Mouse (Mus musculus) hindbrain, embryonic 16.5 days (tissue): Measurements from ENCODE around the gene Ino80e. TPM values are rescaled to one million over a fixed set of nuclear protein-coding genes. Genes with fewer than 3 reads are reported as not detected.
A peak's percentile ranks its signal among the peaks of the same experiment; 100 is the strongest.

Experiments used
- ATAC-seq: fragments of 200-750 bp; cut with Nextera tagmentation; 2 replicates; pipeline ENCODE4 v1.8.0; 2017; ENCODE audit warnings: moderate TSS enrichment, moderate library complexity
- H3K27ac ChIP-seq: fragments of 300-500 bp; sonication (generic); 2 replicates; pipeline ENCODE4 v1.5.1; 2014; ENCODE audit warnings: low read depth, mild to moderate bottlenecking, control low read depth, low read length, moderate library complexity
- H3K27me3 ChIP-seq: fragments of 300-500 bp; sonication (generic); replicated peaks from 2 replicates; pipeline ENCODE4 v1.6.1; 2014; ENCODE audit warnings: low read length; ENCODE audit not compliant: control insufficient read depth, insufficient read depth
- H3K36me3 ChIP-seq: fragments of 300-500 bp; sonication (generic); 2 replicates; pipeline ENCODE4 v1.6.1; 2014; ENCODE audit warnings: mild to moderate bottlenecking, low read length, moderate library complexity, mixed read lengths; ENCODE audit not compliant: control insufficient read depth, insufficient read depth
- H3K4me1 ChIP-seq: fragments of 300-500 bp; sonication (generic); 2 replicates; pipeline ENCODE4 v1.6.1; 2014; ENCODE audit warnings: low read depth, low read length; ENCODE audit not compliant: control insufficient read depth, insufficient read depth
- H3K4me2 ChIP-seq: fragments of 300-500 bp; sonication (generic); 2 replicates; pipeline ENCODE4 v1.6.1; 2014; ENCODE audit warnings: mild to moderate bottlenecking, low read length, control low read depth, moderate library complexity
- H3K4me3 ChIP-seq: fragments of 300-500 bp; sonication (generic); 2 replicates; pipeline ENCODE4 v1.5.1; 2014; ENCODE audit warnings: mild to moderate bottlenecking, low read length, control low read depth, moderate library complexity
- H3K9ac ChIP-seq: fragments of 300-500 bp; sonication (generic); 2 replicates; pipeline ENCODE4 v1.6.1; 2014; ENCODE audit warnings: low read depth, mild to moderate bottlenecking, control low read depth, low read length, moderate library complexity
- H3K9me3 ChIP-seq: fragments of 300-500 bp; sonication (generic); 2 replicates; pipeline ENCODE4 v1.6.1; 2014; ENCODE audit warnings: mild to moderate bottlenecking, low read length, moderate library complexity; ENCODE audit not compliant: control insufficient read depth
- WGBS: fragments of 180-500 bp; shearing (Covaris S2); extraction: QIAGEN DNeasy Blood & Tissue Kit; methylation state at CpG from one replicate; pipeline ENCODE4 v1.1.7; 2014; 5-methylcytosine and 5-hydroxymethylcytosine counted together
- polyA plus RNA-seq: library from polyadenylated mRNA; unstranded; fragments of >200 nt; fragmentation: Nextera tagmentation; extraction: Ambion mirVana; gene quantifications from 2 replicates; pipeline ENCODE4 v1.2.1, GENCODE M21; 2015

The Ino80e gene
- polyA plus RNA-seq, 1 experiment from 2014 or later: 88.3 TPM

GRCm38 (mm10) chr7:126808703-126809455, 53.3 kb downstream of the Ino80e start:
- Histone ChIP-seq H3K4me1 (peaks cover 13% of the 10 kb centered on the region), H3K36me3 (no peaks in the 10 kb centered on the region), H3K4me3 (peak overlapping the region; percentile 63), H3K27ac (peak overlapping the region; percentile 69), H3K4me2 (peak overlapping the region; percentile 61), H3K27me3 (no peaks in the 10 kb centered on the region), H3K9me3 (no peaks in the 10 kb centered on the region), H3K9ac (peak overlapping the region; percentile 78)
- under 1% methylated on average over 41 of the region's 43 CpGs for WGBS
- peak; percentile 95 for ATAC-seq

- no peak overlapping the region for H3K27ac ChIP-seq
- no peak overlapping the region for H3K9ac ChIP-seq
- H3K4me1 ChIP-seq: peaks cover 13% of the 10 kb centered on the region
- no peaks in the 10 kb centered on the region for H3K36me3 ChIP-seq
- H3K4me2 ChIP-seq: no peak overlapping the region; the same call in 1 of the 2 replicates
- no peak for ATAC-seq
- no peaks in the 10 kb centered on the region for H3K9me3 ChIP-seq
- 79% methylated on average over 4 of the region's 4 CpGs for WGBS
- no peaks in the 10 kb centered on the region for H3K27me3 ChIP-seq
- H3K4me3 ChIP-seq: no peak overlapping the region
Measured at GRCm38 (mm10) chr7:126807405-126807804, 54.8 kb downstream of the Ino80e start.

GRCm38 (mm10) chr7:126806956-126807355, 55.2 kb downstream of the Ino80e start:
- no peaks in the 10 kb centered on the region for H3K9me3 ChIP-seq
- WGBS: 79% methylated on average over 6 of the region's 6 CpGs
- H3K27me3 ChIP-seq: no peaks in the 10 kb centered on the region
- no peak overlapping the region for H3K4me3 ChIP-seq
- peaks cover 13% of the 10 kb centered on the region for H3K4me1 ChIP-seq
- no peak overlapping the region for H3K27ac ChIP-seq
- no peaks in the 10 kb centered on the region for H3K36me3 ChIP-seq
- ATAC-seq: no peak
- no peak overlapping the region for H3K9ac ChIP-seq
- no peak overlapping the region for H3K4me2 ChIP-seq

- Histone ChIP-seq H3K4me2 (no peak overlapping the region), H3K27ac (no peak overlapping the region), H3K27me3 (no peaks in the 10 kb centered on the region), H3K36me3 (no peaks in the 10 kb centered on the region), H3K9me3 (no peaks in the 10 kb centered on the region), H3K4me3 (no peak overlapping the region), H3K9ac (no peak overlapping the region), H3K4me1 (peaks cover 18% of the 10 kb centered on the region)
- no peak for ATAC-seq
Measured at GRCm38 (mm10) chr7:126803751-126804150, 58.4 kb downstream of the Ino80e start.

- Histone ChIP-seq H3K4me2 (no peak overlapping the region), H3K9ac (no peak overlapping the region), H3K9me3 (no peaks in the 10 kb centered on the region), H3K27me3 (no peaks in the 10 kb centered on the region), H3K27ac (no peak overlapping the region), H3K4me3 (no peak overlapping the region), H3K4me1 (peaks cover 15% of the 10 kb centered on the region), H3K36me3 (no peaks in the 10 kb centered on the region)
- ATAC-seq: no peak
- 93% methylated on average over 6 of the region's 6 CpGs for WGBS
Measured at GRCm38 (mm10) chr7:126803181-126803580, 59.0 kb downstream of the Ino80e start.

- Histone ChIP-seq H3K36me3 (no peaks in the 10 kb centered on the region), H3K27ac (no peak overlapping the region), H3K9ac (no peak overlapping the region), H3K27me3 (no peaks in the 10 kb centered on the region), H3K4me2 (no peak overlapping the region), H3K4me1 (peaks cover 17% of the 10 kb centered on the region), H3K4me3 (no peak overlapping the region), H3K9me3 (no peaks in the 10 kb centered on the region)
- WGBS: 87% methylated on average over 11 of the region's 11 CpGs
- no peak for ATAC-seq
Measured at GRCm38 (mm10) chr7:126802134-126802889, 59.9 kb downstream of the Ino80e start.

GRCm38 (mm10) chr7:126801057-126801422, 61.1 kb downstream of the Ino80e start:
- 92% methylated on average over 16 of the region's 16 CpGs for WGBS
- no peak overlapping the region for H3K9ac ChIP-seq

More at GRCm38 (mm10) chr7:126801057-126801422, 61.1 kb downstream of the Ino80e start:
- no peak overlapping the region for H3K4me2 ChIP-seq
- peaks cover 30% of the 10 kb centered on the region for H3K4me1 ChIP-seq
- no peak overlapping the region for H3K4me3 ChIP-seq
- H3K27ac ChIP-seq: no peak overlapping the region
- H3K9me3 ChIP-seq: no peaks in the 10 kb centered on the region
- ATAC-seq: no peak
- H3K36me3 ChIP-seq: peaks cover 8% of the 10 kb centered on the region
- H3K27me3 ChIP-seq: no peaks in the 10 kb centered on the region

Other genes starting within 250 kb of the Ino80e start
- gene Nupr1, start 231.5 kb downstream of the Ino80e start, polyA plus RNA-seq: 14.8 and 15.6 TPM in 2 replicates
- 54.9 and 56.5 TPM in 2 replicates for gene Sgf29, start 213.1 kb downstream of the Ino80e start, polyA plus RNA-seq
- gene Sult1a1, start 185.9 kb downstream of the Ino80e start, polyA plus RNA-seq: 11.9 and 12.0 TPM in 2 replicates
- gene Bola2, start 167.0 kb downstream of the Ino80e start, polyA plus RNA-seq: 130 and 133 TPM in 2 replicates
- gene Slx1b, start 166.6 kb downstream of the Ino80e start, polyA plus RNA-seq: 13.4 and 15.0 TPM in 2 replicates
- gene Coro1a, start 154.6 kb downstream of the Ino80e start, polyA plus RNA-seq: 119 and 125 TPM in 2 replicates
- gene Mapk3, start 102.8 kb downstream of the Ino80e start, polyA plus RNA-seq: 114 and 119 TPM in 2 replicates
- gene Gdpd3, start 96.0 kb downstream of the Ino80e start, polyA plus RNA-seq: 1.4 and 1.5 TPM in 2 replicates
- 187 and 200 TPM in 2 replicates for gene Ypel3, start 85.4 kb downstream of the Ino80e start, polyA plus RNA-seq
- 0.29 and 0.55 TPM in 2 replicates for gene Tbx6, start 80.9 kb downstream of the Ino80e start, polyA plus RNA-seq
- gene Ppp4c, start 69.9 kb downstream of the Ino80e start, polyA plus RNA-seq: 157 and 165 TPM in 2 replicates
- 52.8 and 59.4 TPM in 2 replicates for gene Fam57b, start 64.7 kb downstream of the Ino80e start, polyA plus RNA-seq
- gene 4930451I11Rik, start 30.7 kb downstream of the Ino80e start, polyA plus RNA-seq: 0.49 TPM in 1 of 2 replicates, not detected in the other
- gene Doc2a, start 15.0 kb downstream of the Ino80e start, polyA plus RNA-seq: 31.1 and 34.0 TPM in 2 replicates
- 21.1 and 23.6 TPM in 2 replicates for gene Hirip3, start 405 bp downstream of the Ino80e start, polyA plus RNA-seq
- 52.8 and 60.3 TPM in 2 replicates for gene Taok2, start 22.3 kb upstream of the Ino80e start, polyA plus RNA-seq
- 34.0 and 35.9 TPM in 2 replicates for gene Tmem219, start 60.5 kb upstream of the Ino80e start, polyA plus RNA-seq
- 126 and 134 TPM in 2 replicates for gene Kctd13, start 66.5 kb upstream of the Ino80e start, polyA plus RNA-seq
- 9.4 and 11.5 TPM in 2 replicates for gene Asphd1, start 87.2 kb upstream of the Ino80e start, polyA plus RNA-seq
- 54.9 and 56.7 TPM in 2 replicates for gene Sez6l2, start 88.2 kb upstream of the Ino80e start, polyA plus RNA-seq
- gene Cdipt, start 113.5 kb upstream of the Ino80e start, polyA plus RNA-seq: 160 and 162 TPM in 2 replicates
- 1.2 and 1.6 TPM in 2 replicates for gene Cdiptos, start 113.7 kb upstream of the Ino80e start, polyA plus RNA-seq
- 3.9 and 4.8 TPM in 2 replicates for gene Mvp, start 152.2 kb upstream of the Ino80e start, polyA plus RNA-seq
- 0.31 TPM in 1 of 2 replicates, not detected in the other for gene Pagr1b, start 154.1 kb upstream of the Ino80e start, polyA plus RNA-seq
- gene Pagr1a, start 155.0 kb upstream of the Ino80e start, polyA plus RNA-seq: 26.9 and 55.8 TPM in 2 replicates
- 47.5 and 81.5 TPM in 2 replicates for gene Gm42742, start 158.7 kb upstream of the Ino80e start, polyA plus RNA-seq
- 71.4 and 84.6 TPM in 2 replicates for gene Prrt2, start 158.8 kb upstream of the Ino80e start, polyA plus RNA-seq
- gene Maz, start 164.7 kb upstream of the Ino80e start, polyA plus RNA-seq: 53.9 and 55.0 TPM in 2 replicates
- 22.2 and 29.8 TPM in 2 replicates for gene Kif22, start 180.1 kb upstream of the Ino80e start, polyA plus RNA-seq
- not detected in 2 replicates for gene Zg16, start 225.0 kb upstream of the Ino80e start, polyA plus RNA-seq
- gene AI467606, start 229.0 kb upstream of the Ino80e start, polyA plus RNA-seq: 2.2 and 2.4 TPM in 2 replicates